Mouse (Mus musculus) large intestine, adult 2 months (tissue): Measurements from ENCODE around the gene Nxn. TPM values are rescaled to one million over a fixed set of nuclear protein-coding genes. Genes with fewer than 3 reads are reported as not detected.

Experiments
- DNase-seq: peaks from one replicate; pipeline ENCODE4 v3.0.0-alpha.2; 2012; ENCODE audit warnings: low read depth, low spot score
- WGBS: fragments of 180-500 bp; shearing (Covaris S2); methylation state at CpG from one replicate; pipeline ENCODE4 v1.1.7; 2018; 5-methylcytosine and 5-hydroxymethylcytosine counted together
- polyA plus RNA-seq: library from polyadenylated mRNA; depleted of rRNA; stranded (reverse); fragments of >200 nt; gene quantifications from 2 replicates; pipeline ENCODE4 v1.2.3, GENCODE M21; 2012

Gene Nxn
- polyA plus RNA-seq, 1 experiment, result 13.2 TPM

- no peak for DNase-seq
- WGBS, result 47% methylated on average over 2 of the region's 2 CpGs
Measured at GRCm38 (mm10) chr11:76372120-76372519, 26.8 kb downstream of the Nxn start.

- DNase-seq, result no peak
Measured at GRCm38 (mm10) chr11:76370491-76370890, 28.4 kb downstream of the Nxn start.

- WGBS, result 82% methylated on average over 15 of the region's 15 CpGs
- no peak for DNase-seq
Measured at GRCm38 (mm10) chr11:76366720-76367119, 32.2 kb downstream of the Nxn start.

GRCm38 (mm10) chr11:76364038-76364437 is 34.9 kb downstream of the Nxn start:
- WGBS, result 80% methylated on average over 5 of the region's 5 CpGs
- DNase-seq, result no peak

- 51% methylated on average over 9 of the region's 9 CpGs for WGBS
- no peak for DNase-seq
Measured at GRCm38 (mm10) chr11:76363636-76364035, 35.3 kb downstream of the Nxn start.

GRCm38 (mm10) chr11:76363178-76363577 is 35.8 kb downstream of the Nxn start:
- 47% methylated on average over 6 of the region's 6 CpGs for WGBS
- DNase-seq, result no peak

- 60% methylated on average over 4 of the region's 4 CpGs for WGBS
- no peak for DNase-seq
Measured at GRCm38 (mm10) chr11:76361422-76361821, 37.5 kb downstream of the Nxn start.

- 92% methylated on average over 6 of the region's 6 CpGs for WGBS
- DNase-seq, result no peak
Measured at GRCm38 (mm10) chr11:76360255-76360654, 38.7 kb downstream of the Nxn start.

GRCm38 (mm10) chr11:76358628-76359320 is 40.2 kb downstream of the Nxn start:
- DNase-seq, result no peak
- WGBS, result 61% methylated on average over 14 of the region's 14 CpGs

- DNase-seq, result no peak
- WGBS, result 64% methylated on average over 12 of the region's 12 CpGs
Measured at GRCm38 (mm10) chr11:76357464-76357863, 41.5 kb downstream of the Nxn start.

GRCm38 (mm10) chr11:76356091-76356490 is 42.8 kb downstream of the Nxn start:
- 84% methylated on average over 11 of the region's 11 CpGs for WGBS
- DNase-seq, result no peak

GRCm38 (mm10) chr11:76355425-76355824 is 43.5 kb downstream of the Nxn start:
- WGBS, result 47% methylated on average over 6 of the region's 6 CpGs

GRCm38 (mm10) chr11:76352861-76353558 is 45.9 kb downstream of the Nxn start:
- WGBS, result 78% methylated on average over 16 of the region's 16 CpGs
- DNase-seq, result no peak

More at GRCm38 (mm10) chr11:76355425-76355824, 43.5 kb downstream of the Nxn start:
- DNase-seq, result no peak

- no peak for DNase-seq
- 25% methylated on average over 3 of the region's 3 CpGs for WGBS
Measured at GRCm38 (mm10) chr11:76351624-76352011, 47.3 kb downstream of the Nxn start.

GRCm38 (mm10) chr11:76350931-76351623 is 47.9 kb downstream of the Nxn start:
- 60% methylated on average over 10 of the region's 10 CpGs for WGBS
- no peak for DNase-seq

- no peak for DNase-seq
- 84% methylated on average over 5 of the region's 5 CpGs for WGBS
Measured at GRCm38 (mm10) chr11:76349833-76350232, 49.1 kb downstream of the Nxn start.

GRCm38 (mm10) chr11:76347589-76347988 is 51.4 kb downstream of the Nxn start:
- DNase-seq, result no peak
- 89% methylated on average over 4 of the region's 4 CpGs for WGBS

GRCm38 (mm10) chr11:76343031-76343430 is 55.9 kb downstream of the Nxn start:
- 74% methylated on average over 9 of the region's 9 CpGs for WGBS
- DNase-seq, result no peak

- WGBS, result 70% methylated on average over 14 of the region's 14 CpGs
Measured at GRCm38 (mm10) chr11:76341884-76342645, 56.9 kb downstream of the Nxn start.

GRCm38 (mm10) chr11:76341163-76341562 is 57.8 kb downstream of the Nxn start:
- 78% methylated on average over 14 of the region's 14 CpGs for WGBS
- DNase-seq, result no peak

More at GRCm38 (mm10) chr11:76341884-76342645, 56.9 kb downstream of the Nxn start:
- DNase-seq, result no peak
